Mouse (Mus musculus) forebrain, embryonic 11.5 days (tissue): ENCODE results near the gene Cfap161. TPM values are rescaled to one million over a fixed set of nuclear protein-coding genes. Genes with fewer than 3 reads are reported as not detected.

Experiments used
- ATAC-seq: fragments of 200-750 bp; cut with Nextera tagmentation; replicated peaks from 2 replicates; pipeline ENCODE4 v1.8.0; 2017; ENCODE audit warnings: moderate TSS enrichment; ENCODE audit not compliant: low FRiP score
- DNase-seq: peaks from one replicate; pipeline ENCODE4 v3.0.0-alpha.2; 2017; ENCODE audit warnings: low spot score
- H3K27ac ChIP-seq: fragments of 300-500 bp; sonication (generic); 2 replicates; pipeline ENCODE4 v1.5.1; 2014; ENCODE audit warnings: low read depth, low read length
- H3K27me3 ChIP-seq: fragments of 300-500 bp; sonication (generic); 2 replicates; pipeline ENCODE4 v1.6.1; 2014; ENCODE audit warnings: mild to moderate bottlenecking, low read length, mixed read lengths; ENCODE audit not compliant: control insufficient read depth, insufficient read depth
- H3K36me3 ChIP-seq: fragments of 300-500 bp; sonication (generic); 2 replicates; pipeline ENCODE4 v1.6.1; 2014; ENCODE audit warnings: mild to moderate bottlenecking, low read length, moderate library complexity, mixed read lengths; ENCODE audit not compliant: control insufficient read depth, insufficient read depth
- H3K4me1 ChIP-seq: fragments of 300-500 bp; sonication (generic); replicated peaks from 2 replicates; pipeline ENCODE4 v1.6.1; 2014; ENCODE audit warnings: low read length, mixed read lengths; ENCODE audit not compliant: control insufficient read depth, insufficient read depth
- H3K4me2 ChIP-seq: fragments of 300-500 bp; sonication (generic); 2 replicates; pipeline ENCODE4 v1.6.1; 2014; ENCODE audit warnings: low read depth, mild to moderate bottlenecking, low read length, moderate library complexity, mixed read lengths; ENCODE audit not compliant: severe bottlenecking
- H3K4me3 ChIP-seq: fragments of 300-500 bp; sonication (generic); 2 replicates; pipeline ENCODE4 v1.5.1; 2014; ENCODE audit warnings: low read depth, low read length
- H3K9ac ChIP-seq: fragments of 300-500 bp; sonication (generic); 2 replicates; pipeline ENCODE4 v1.6.1; 2014; ENCODE audit warnings: low read length
- H3K9me3 ChIP-seq: fragments of 300-500 bp; sonication (generic); 2 replicates; pipeline ENCODE4 v1.6.1; 2016; ENCODE audit warnings: low read length, mixed read lengths; ENCODE audit not compliant: control insufficient read depth
- WGBS: fragments of 180-500 bp; shearing (Covaris S2); extraction: QIAGEN DNeasy Blood & Tissue Kit; methylation state at CpG from one replicate; pipeline ENCODE4 v1.1.7; 2014; 5-methylcytosine and 5-hydroxymethylcytosine counted together
- polyA plus RNA-seq: library from polyadenylated mRNA; unstranded; fragments of >200 nt; fragmentation: Nextera tagmentation; extraction: Ambion mirVana; gene quantifications from 2 replicates; pipeline ENCODE4 v1.2.1, GENCODE M21; 2014

Gene Cfap161
- polyA plus RNA-seq, 1 experiment from 2014 or later: 0.21 TPM

GRCm38 (mm10) chr7:83800561-83801482 lies 6.1 kb upstream of the Cfap161 start:
- no peaks in the 10 kb centered on the region for H3K27me3 ChIP-seq
- H3K4me1 ChIP-seq: no peaks in the 10 kb centered on the region
- no peak overlapping the region for H3K4me2 ChIP-seq
- no peak overlapping the region for H3K27ac ChIP-seq
- H3K9me3 ChIP-seq: no peaks in the 10 kb centered on the region
- H3K36me3 ChIP-seq: no peaks in the 10 kb centered on the region
- H3K4me3 ChIP-seq: no peak overlapping the region
- ATAC-seq (no peak), DNase-seq (no peak)
- no peak overlapping the region for H3K9ac ChIP-seq
- 91% methylated on average over 8 of the region's 8 CpGs for WGBS

- Histone ChIP-seq H3K9me3 (no peaks in the 10 kb centered on the region), H3K4me1 (no peaks in the 10 kb centered on the region), H3K4me2 (no peak overlapping the region), H3K4me3 (no peak overlapping the region), H3K27ac (no peak overlapping the region), H3K36me3 (no peaks in the 10 kb centered on the region), H3K27me3 (no peaks in the 10 kb centered on the region), H3K9ac (no peak overlapping the region)
- WGBS: 92% methylated on average over 2 of the region's 2 CpGs
- ATAC-seq (no peak), DNase-seq (no peak)
Measured at GRCm38 (mm10) chr7:83800071-83800470, 5.4 kb upstream of the Cfap161 start.

GRCm38 (mm10) chr7:83798004-83798403 lies 3.3 kb upstream of the Cfap161 start:
- Histone ChIP-seq H3K27ac (no peak overlapping the region), H3K4me2 (no peak overlapping the region), H3K9ac (no peak overlapping the region), H3K4me3 (no peak overlapping the region), H3K27me3 (no peaks in the 10 kb centered on the region), H3K36me3 (no peaks in the 10 kb centered on the region), H3K9me3 (no peaks in the 10 kb centered on the region), H3K4me1 (no peaks in the 10 kb centered on the region)
- ATAC-seq: no peak
- no peak for DNase-seq

- Histone ChIP-seq H3K9me3 (no peaks in the 10 kb centered on the region), H3K4me3 (no peak overlapping the region), H3K27ac (no peak overlapping the region), H3K27me3 (no peaks in the 10 kb centered on the region), H3K4me1 (no peaks in the 10 kb centered on the region), H3K9ac (no peak overlapping the region), H3K4me2 (no peak overlapping the region), H3K36me3 (no peaks in the 10 kb centered on the region)
- no peak for DNase-seq
- 70% methylated on average over 5 of the region's 5 CpGs for WGBS
- no peak for ATAC-seq
Measured at GRCm38 (mm10) chr7:83796177-83796576, 1.5 kb upstream of the Cfap161 start.

GRCm38 (mm10) chr7:83794006-83794683 lies 535 bp downstream of the Cfap161 start:
- no peak overlapping the region for H3K4me3 ChIP-seq
- peak overlapping the region; percentile 31 for H3K4me2 ChIP-seq
- no peaks in the 10 kb centered on the region for H3K27me3 ChIP-seq
- no peaks in the 10 kb centered on the region for H3K36me3 ChIP-seq
- ATAC-seq: no peak
- H3K9ac ChIP-seq: no peak overlapping the region
- DNase-seq: peak; percentile 52
- H3K4me1 ChIP-seq: no peaks in the 10 kb centered on the region
- 44% methylated on average over 11 of the region's 11 CpGs for WGBS
- no peaks in the 10 kb centered on the region for H3K9me3 ChIP-seq
- no peak overlapping the region for H3K27ac ChIP-seq

GRCm38 (mm10) chr7:83780881-83781280 lies 13.8 kb downstream of the Cfap161 start:
- no peaks in the 10 kb centered on the region for H3K36me3 ChIP-seq
- WGBS: 83% methylated on average over 4 of the region's 4 CpGs

GRCm38 (mm10) chr7:83780026-83780425 lies 14.7 kb downstream of the Cfap161 start:
- ATAC-seq: no peak
- Histone ChIP-seq H3K36me3 (no peaks in the 10 kb centered on the region), H3K9me3 (no peaks in the 10 kb centered on the region), H3K9ac (no peak overlapping the region), H3K4me2 (no peak overlapping the region), H3K27me3 (no peaks in the 10 kb centered on the region), H3K4me1 (no peaks in the 10 kb centered on the region), H3K4me3 (no peak overlapping the region), H3K27ac (no peak overlapping the region)
- no peak for DNase-seq
- WGBS: 83% methylated on average over 4 of the region's 4 CpGs

More at GRCm38 (mm10) chr7:83780881-83781280, 13.8 kb downstream of the Cfap161 start:
- Histone ChIP-seq H3K4me2 (no peak overlapping the region), H3K27ac (no peak overlapping the region), H3K9me3 (no peaks in the 10 kb centered on the region), H3K27me3 (no peaks in the 10 kb centered on the region), H3K4me3 (no peak overlapping the region), H3K4me1 (no peaks in the 10 kb centered on the region), H3K9ac (no peak overlapping the region)
- DNase-seq: no peak
- ATAC-seq: no peak

GRCm38 (mm10) chr7:83779028-83779427 lies 15.7 kb downstream of the Cfap161 start:
- DNase-seq (no peak), ATAC-seq (no peak)
- H3K27me3 ChIP-seq: no peaks in the 10 kb centered on the region
- no peaks in the 10 kb centered on the region for H3K36me3 ChIP-seq
- 85% methylated on average over 2 of the region's 2 CpGs for WGBS
- no peak overlapping the region for H3K27ac ChIP-seq
- H3K4me1 ChIP-seq: no peaks in the 10 kb centered on the region
- no peak overlapping the region for H3K9ac ChIP-seq
- H3K9me3 ChIP-seq: no peaks in the 10 kb centered on the region
- no peak overlapping the region for H3K4me2 ChIP-seq
- no peak overlapping the region for H3K4me3 ChIP-seq
